Mouse (Mus musculus): Measurements from ENCODE around the gene Mrps24.

Gene Mrps24

GRCm38 (mm10) chr11:5703341-5703740 is 12.1 kb downstream of the Mrps24 start:
- DNase-seq, result no peak

GRCm38 (mm10) chr11:5702957-5703332 is 12.5 kb downstream of the Mrps24 start:
- no peak for DNase-seq

- DNase-seq, result no peak
These were observed 13.1 kb downstream of the Mrps24 start for GRCm38 (mm10) chr11:5702271-5702956.

- DNase-seq, result no peak
These were observed 13.7 kb downstream of the Mrps24 start for GRCm38 (mm10) chr11:5701821-5702220.

GRCm38 (mm10) chr11:5701300-5701699 is 14.2 kb downstream of the Mrps24 start:
- DNase-seq, result no peak

GRCm38 (mm10) chr11:5700808-5701207 is 14.7 kb downstream of the Mrps24 start:
- no peak for DNase-seq

GRCm38 (mm10) chr11:5691775-5692174 is 23.7 kb downstream of the Mrps24 start:
- peak in 1 of 2 experiments; percentile 49 for DNase-seq

- DNase-seq, result no peak
These were observed 31.2 kb downstream of the Mrps24 start for GRCm38 (mm10) chr11:5684283-5684682.

- DNase-seq, result no peak
These were observed 32.9 kb downstream of the Mrps24 start for GRCm38 (mm10) chr11:5682541-5682940.
